Mouse (Mus musculus): ENCODE data around the gene Tob1. TPM values are rescaled to one million over a fixed set of nuclear protein-coding genes. Genes with fewer than 3 reads are reported as not detected.

The Tob1 gene
- total and polyA plus RNA-seq, 3 experiments = 2.4 to 7.5 TPM; not detected in 1

DNA sequence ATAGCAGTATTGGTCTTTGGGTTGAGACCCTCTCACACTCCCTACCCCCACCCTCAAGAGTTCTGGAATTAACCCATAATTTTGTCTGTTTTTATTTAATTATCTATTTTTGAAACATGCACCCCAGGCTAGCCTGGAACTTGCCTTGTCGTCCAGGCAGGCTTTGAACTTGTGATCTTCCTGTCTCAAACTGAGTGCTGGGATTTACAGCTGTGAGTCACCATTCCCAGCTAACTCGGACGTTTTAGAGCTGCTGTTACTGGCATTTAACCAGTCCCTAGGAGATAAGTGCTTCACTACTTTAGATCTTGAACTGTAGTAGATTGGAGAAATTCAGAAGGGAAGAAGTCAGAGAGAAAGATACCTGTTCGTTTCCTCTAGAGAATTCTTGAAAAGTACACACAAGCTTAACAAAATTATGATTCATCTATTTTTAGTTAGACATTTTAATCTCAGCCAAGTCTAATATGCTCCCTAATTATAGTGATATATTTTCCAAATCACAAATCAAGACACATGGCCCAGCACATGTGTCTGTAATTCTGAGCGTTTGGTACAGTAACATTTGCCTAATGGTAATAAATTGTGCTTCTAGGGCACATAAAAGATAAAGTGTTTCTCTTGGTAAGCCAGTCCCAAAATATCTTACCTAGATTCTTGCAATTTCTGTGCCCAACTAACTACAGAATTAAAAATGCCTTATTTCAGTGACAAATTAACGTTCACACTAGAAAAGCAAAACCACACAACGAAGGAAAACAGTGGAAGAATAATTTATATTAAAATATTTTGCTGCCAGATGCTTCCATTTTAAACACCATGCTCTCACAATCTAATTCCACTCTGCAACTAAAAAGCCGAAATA is 2.2 kb upstream of the Tob1 start:
- TF ChIP-seq POLR2A (IDR thresholded peaks at IDR 0.05; ENCODE audit: control insufficient read depth in 1 of 2, insufficient read depth in 1 of 2, low read depth in 1 of 2, low read length in 2 of 2, poor library complexity in 1 of 2) (no peak), GABPA (IDR thresholded peaks at IDR 0.05; ENCODE audit: low read depth, low read length) (no peak), ELF1 (IDR thresholded peaks at IDR 0.05; ENCODE audit: low read depth, low read length) (no peak), ETS1 (IDR thresholded peaks at IDR 0.05; ENCODE audit: low read depth, low read length) (peak; percentile 8; the same call in 1 of the 2 replicates), RCOR1 (IDR thresholded peaks at IDR 0.05; ENCODE audit: low read depth, low read length) (no peak), MAX (IDR thresholded peaks at IDR 0.05; ENCODE audit: low read length) (0 out of 2 replicates have a peak, but pooled peaks have one; percentile 9), CHD1 (IDR thresholded peaks at IDR 0.05; ENCODE audit: low read depth, low read length) (0 out of 2 replicates have a peak, but pooled peaks have one; percentile 13), MAFK (IDR thresholded peaks at IDR 0.05; ENCODE audit: borderline replicate concordance, low read depth, low read length) (no peak), JUND (IDR thresholded peaks at IDR 0.05; ENCODE audit: low read depth, low read length) (no peak), MYC (IDR thresholded peaks at IDR 0.05; ENCODE audit: low read depth, low read length) (peak; percentile 45; the same call in 1 of the 2 replicates), MYB (IDR thresholded peaks at IDR 0.05; ENCODE audit: low read depth, low read length) (no peak), EP300 (IDR thresholded peaks at IDR 0.05; ENCODE audit: low read depth in 1 of 2, low read length in 2 of 2) (peak in 1 of 2 experiments; percentile 32; a peak in 1 of 4 replicates), SMC3 (IDR thresholded peaks at IDR 0.05; ENCODE audit: low read depth, low read length) (no peak)
- Histone ChIP-seq H3K27me3 (ENCODE audit: control insufficient read depth in 1 of 2, insufficient read depth in 2 of 2, low read length in 2 of 2) (no peaks in the 10 kb centered on the region), H3K4me1 (ENCODE audit: control insufficient read depth in 1 of 2, insufficient read depth in 2 of 2, low read length in 2 of 2) (peaks cover 4 to 8% of the 10 kb centered on the region in 2 experiments), H3K36me3 (ENCODE audit: control insufficient read depth in 1 of 2, insufficient read depth in 2 of 2, low read length in 2 of 2) (peaks cover 0 to 12% of the 10 kb centered on the region in 2 experiments; a peak in 2 of 4 replicates), H3K9me3 (replicated peaks; ENCODE audit: insufficient read depth, low read length) (no peaks in the 10 kb centered on the region), H3K4me3 (ENCODE audit: control insufficient read depth in 1 of 2, insufficient read depth in 1 of 2, low read depth in 2 of 2, low read length in 2 of 2) (peak overlapping the region in 1 of 2 experiments; percentile 68; a peak in 2 of 4 replicates), H3K79me2 (ENCODE audit: control insufficient read depth, insufficient read depth, low read length, poor library complexity) (peaks cover 11% of the 10 kb centered on the region; the same call in 1 of the 2 replicates), H3K27ac (ENCODE audit: control insufficient read depth, low read depth, low read length) (no peak overlapping the region), H3K9ac (ENCODE audit: control insufficient read depth, low read depth, low read length, poor library complexity, severe bottlenecking) (peak overlapping the region; percentile 67)
- DNase-seq (ENCODE audit: low read depth, low spot score) = peak; percentile 44

DNA sequence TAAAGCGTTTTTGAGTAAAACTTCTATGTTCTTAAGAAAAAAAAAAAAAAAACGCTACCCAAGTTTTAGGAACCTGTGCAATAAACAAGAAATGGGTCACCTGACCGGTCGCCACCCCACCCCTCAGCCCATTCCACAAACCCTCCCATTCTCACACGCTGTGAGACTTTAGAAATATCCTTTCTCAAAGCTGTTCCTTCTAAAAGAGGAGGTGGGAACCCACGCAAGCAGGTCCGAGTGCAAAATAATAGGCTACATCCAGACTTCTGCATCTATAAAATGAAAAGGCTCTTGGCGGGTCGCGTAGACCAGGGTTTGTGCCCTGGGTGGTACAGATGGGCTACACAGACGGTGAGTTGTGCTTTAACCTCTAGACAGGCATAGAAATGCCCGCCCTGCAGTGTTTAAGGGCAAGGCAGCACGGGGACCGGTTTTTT is 1.5 kb upstream of the Tob1 start:
- no peak for DNase-seq (ENCODE audit: low read depth, low spot score)
- no peak; the same call in 1 of the 2 replicates for TF ChIP-seq ZKSCAN1 (IDR thresholded peaks at IDR 0.05; ENCODE audit: low read depth, low read length)
- TF ChIP-seq USF1 (IDR thresholded peaks at IDR 0.05; ENCODE audit: low read depth, low read length) = peak; percentile 95
- peak; percentile 53; the same call in 1 of the 2 replicates for TF ChIP-seq MXI1 (IDR thresholded peaks at IDR 0.05; ENCODE audit: low read depth, low read length)
- TF ChIP-seq MAFK (IDR thresholded peaks at IDR 0.05; ENCODE audit: borderline replicate concordance, low read depth, low read length) = no peak
- TF ChIP-seq MAX (IDR thresholded peaks at IDR 0.05; ENCODE audit: low read length) = 0 out of 2 replicates have a peak, but pooled peaks have one; percentile 20
- no peak for TF ChIP-seq JUND (IDR thresholded peaks at IDR 0.05; ENCODE audit: low read depth, low read length)
- no peak for TF ChIP-seq POLR2AphosphoS2 (IDR thresholded peaks at IDR 0.05; ENCODE audit: low read length)
- no peak for TF ChIP-seq MYB (IDR thresholded peaks at IDR 0.05; ENCODE audit: low read depth, low read length)
- no peak for TF ChIP-seq NELFE (IDR thresholded peaks at IDR 0.05; ENCODE audit: low read depth, low read length)
- 0 out of 2 replicates have a peak, but pooled peaks have one; percentile 36 for TF ChIP-seq ZMIZ1 (IDR thresholded peaks at IDR 0.05; ENCODE audit: low read depth, low read length)
- TF ChIP-seq RCOR1 (IDR thresholded peaks at IDR 0.05; ENCODE audit: low read depth, low read length) = no peak
- TF ChIP-seq TCF12 (IDR thresholded peaks at IDR 0.05; ENCODE audit: low read depth, low read length) = no peak; the same call in 1 of the 2 replicates
- TF ChIP-seq BHLHE40 (IDR thresholded peaks at IDR 0.05; ENCODE audit: borderline replicate concordance, low read depth, low read length) = peak; percentile 71; the same call in 1 of the 2 replicates
- no peak; a peak in 1 of 4 replicates for TF ChIP-seq EP300 (IDR thresholded peaks at IDR 0.05; ENCODE audit: low read depth in 1 of 2, low read length in 2 of 2)
- TF ChIP-seq UBTF (IDR thresholded peaks at IDR 0.05; ENCODE audit: borderline replicate concordance, insufficient read depth, low read depth, low read length) = no peak
- peak; percentile 52; the same call in 1 of the 2 replicates for TF ChIP-seq HCFC1 (IDR thresholded peaks at IDR 0.05; ENCODE audit: low read depth, low read length)
- TF ChIP-seq NRF1 (IDR thresholded peaks at IDR 0.05; ENCODE audit: insufficient read depth, low read depth, low read length, poor library complexity, severe bottlenecking) = no peak
- TF ChIP-seq CHD1 (IDR thresholded peaks at IDR 0.05; ENCODE audit: low read depth, low read length) = no peak; the same call in 1 of the 2 replicates
- no peak for TF ChIP-seq MAZ (IDR thresholded peaks at IDR 0.05; ENCODE audit: low read depth, low read length)
- no peak for TF ChIP-seq GATA1 (IDR thresholded peaks at IDR 0.05; ENCODE audit: low read depth, low read length)
- TF ChIP-seq ZNF384 (IDR thresholded peaks at IDR 0.05; ENCODE audit: low read depth, low read length) = peak; percentile 95

More for the DNA sequence above, 1.5 kb upstream of the Tob1 start:
- Histone ChIP-seq H3K27ac (ENCODE audit: control insufficient read depth, low read depth, low read length) (peak overlapping the region; percentile 68), H3K4me1 (ENCODE audit: control insufficient read depth in 1 of 2, insufficient read depth in 2 of 2, low read length in 2 of 2) (peaks cover 4 to 8% of the 10 kb centered on the region in 2 experiments), H3K27me3 (ENCODE audit: control insufficient read depth in 1 of 2, insufficient read depth in 2 of 2, low read length in 2 of 2) (no peaks in the 10 kb centered on the region), H3K4me3 (ENCODE audit: control insufficient read depth in 1 of 2, insufficient read depth in 1 of 2, low read depth in 2 of 2, low read length in 2 of 2) (peak overlapping the region; percentile 59 to 68), H3K9ac (ENCODE audit: control insufficient read depth, low read depth, low read length, poor library complexity, severe bottlenecking) (peak overlapping the region; percentile 67), H3K36me3 (ENCODE audit: control insufficient read depth in 1 of 2, insufficient read depth in 2 of 2, low read length in 2 of 2) (peaks cover 0 to 12% of the 10 kb centered on the region in 2 experiments; a peak in 2 of 4 replicates), H3K79me2 (ENCODE audit: control insufficient read depth, insufficient read depth, low read length, poor library complexity) (peaks cover 12% of the 10 kb centered on the region; the same call in 1 of the 2 replicates), H3K9me3 (replicated peaks; ENCODE audit: insufficient read depth, low read length) (no peaks in the 10 kb centered on the region)
